Mouse (Mus musculus): ENCODE results near the gene Fmnl2.

The Fmnl2 gene

DNA sequence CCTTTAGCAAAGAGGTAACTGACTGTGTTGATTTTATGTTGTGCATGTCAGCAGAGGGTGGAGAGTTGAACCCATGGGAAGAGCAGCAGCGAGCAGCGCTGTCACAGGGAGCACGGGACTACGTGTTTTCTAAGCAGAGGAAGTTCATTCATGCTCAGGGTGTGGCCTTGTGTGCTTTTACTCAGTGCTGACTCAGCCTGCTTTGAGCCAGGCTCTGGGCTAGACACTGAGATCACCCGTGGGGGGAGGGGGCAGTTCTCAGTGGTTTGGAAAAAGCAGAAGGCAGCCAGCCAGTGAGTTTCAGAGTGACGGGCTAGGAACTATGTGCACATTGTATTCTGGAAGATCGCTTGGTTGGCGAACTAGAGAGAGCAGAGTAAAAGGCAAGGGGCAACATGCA is 97.4 kb downstream of the Fmnl2 start:
- peak; percentile 39 for DNase-seq (ENCODE audit: low read depth, low spot score)

- DNase-seq (ENCODE audit: low read depth, low spot score), result no peak
Measured at GRCm38 (mm10) chr2:52955831-52956230, 98.2 kb downstream of the Fmnl2 start.

DNA sequence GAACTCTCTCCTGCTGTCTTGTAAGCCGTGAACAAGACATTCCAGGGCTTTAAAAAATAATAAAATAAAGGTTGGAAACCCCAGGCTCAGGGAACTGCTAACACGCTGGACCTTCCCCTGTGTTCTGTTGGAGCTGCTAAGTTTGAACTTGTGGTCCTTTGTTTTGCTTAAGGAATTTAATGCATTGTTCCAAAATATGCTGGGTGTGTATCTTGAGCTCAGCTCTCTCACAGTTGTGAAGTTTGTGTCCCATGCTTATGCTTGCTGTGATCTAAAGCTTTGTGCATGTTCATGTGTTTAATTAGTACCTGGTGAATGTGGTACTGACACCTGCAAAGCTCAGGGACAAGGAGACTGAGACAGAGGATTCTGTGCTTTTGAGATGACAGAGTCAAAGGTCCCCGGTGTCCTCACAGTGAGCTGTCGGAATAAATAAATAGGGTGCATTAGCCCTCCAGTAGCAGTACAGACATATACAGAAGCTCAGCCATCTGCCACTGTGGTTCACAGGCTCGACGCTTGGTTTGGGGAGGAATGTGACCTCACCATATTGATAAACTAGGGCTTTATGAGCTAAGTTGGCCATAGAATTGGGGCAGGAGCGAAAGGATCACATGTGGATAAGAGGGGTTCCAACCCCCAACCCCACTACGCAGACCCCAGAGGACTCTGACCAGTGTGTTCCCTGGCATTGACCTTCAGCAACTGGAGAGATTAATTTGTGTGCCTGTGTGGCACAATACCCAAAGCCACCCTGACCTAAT is 100.3 kb downstream of the Fmnl2 start:
- no peak for DNase-seq (ENCODE audit: low read depth, low spot score)

DNA sequence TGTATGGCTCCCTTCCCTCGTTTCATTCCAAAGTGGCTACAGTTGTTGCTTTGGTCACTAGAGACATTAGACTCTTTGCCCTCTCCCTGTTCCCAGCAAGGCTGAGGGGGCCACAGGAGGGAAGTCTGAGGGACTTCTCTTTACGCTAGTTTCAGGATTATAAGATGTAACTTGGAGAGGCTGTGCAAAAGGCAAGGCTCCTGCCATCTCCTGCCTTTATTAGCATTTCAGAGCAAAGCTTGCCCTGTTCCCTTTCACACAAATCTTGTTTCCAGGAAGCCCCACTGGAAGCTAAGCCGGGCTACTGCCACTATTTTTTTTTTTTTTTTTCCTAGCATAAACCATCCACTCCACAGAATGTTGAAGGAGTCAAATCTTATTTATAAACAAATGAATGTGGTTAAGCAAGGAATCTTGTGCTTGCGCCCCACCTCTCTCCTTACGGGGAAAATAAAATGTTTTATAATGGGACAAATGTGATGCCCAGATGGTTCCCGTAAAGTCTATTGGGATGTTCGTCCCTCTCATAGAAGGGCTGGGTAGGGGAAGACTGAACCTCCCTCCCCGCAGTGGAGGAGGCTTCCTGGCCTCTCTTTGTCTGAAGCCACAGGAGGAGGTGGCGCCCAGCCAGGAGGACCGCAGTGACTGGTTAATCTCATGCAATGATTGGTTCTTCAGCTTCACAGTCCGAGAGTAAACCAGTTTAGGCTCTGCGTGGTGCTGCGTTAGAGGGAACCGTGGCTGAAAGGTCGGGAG is 101.1 kb downstream of the Fmnl2 start:
- DNase-seq (ENCODE audit: low read depth, low spot score), result no peak

DNA sequence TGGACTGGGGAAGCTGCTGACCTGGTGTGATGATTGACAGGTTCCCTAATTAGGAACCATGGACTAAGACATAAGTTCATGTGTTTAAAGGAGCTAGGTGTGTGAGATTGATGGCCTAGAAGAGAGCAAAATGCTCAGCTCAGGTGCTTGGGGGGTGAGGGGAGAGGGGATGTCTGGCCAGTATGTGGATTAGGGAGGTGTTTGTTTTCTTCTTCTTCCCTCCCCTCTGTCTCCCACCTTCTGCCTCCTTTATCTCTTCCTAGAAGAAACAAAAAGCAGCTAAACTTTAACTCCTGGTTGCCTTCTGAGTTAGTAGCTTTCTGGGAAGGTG is 101.6 kb downstream of the Fmnl2 start:
- no peak for DNase-seq (ENCODE audit: low read depth, low spot score)

DNA sequence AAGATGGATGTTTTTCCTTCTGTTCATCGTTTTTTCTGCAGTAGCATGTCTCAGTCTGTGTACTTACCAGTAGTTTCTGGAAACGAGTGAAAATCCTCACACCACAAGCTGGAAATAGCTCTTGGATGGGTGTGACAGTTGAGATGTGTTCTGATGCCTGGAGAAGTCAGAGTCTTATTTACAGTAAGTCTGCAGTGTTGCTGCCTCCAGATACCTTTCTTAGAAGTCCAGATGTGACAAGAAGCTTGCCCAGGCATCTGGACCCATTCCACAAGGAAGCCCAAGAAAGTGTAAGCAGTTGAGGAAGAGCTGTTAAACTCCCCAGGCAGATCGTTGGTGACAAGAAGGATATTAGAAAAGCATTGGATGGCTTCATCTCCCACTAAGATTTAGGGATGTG is 102.3 kb downstream of the Fmnl2 start:
- no peak for DNase-seq (ENCODE audit: low read depth, low spot score)

DNA sequence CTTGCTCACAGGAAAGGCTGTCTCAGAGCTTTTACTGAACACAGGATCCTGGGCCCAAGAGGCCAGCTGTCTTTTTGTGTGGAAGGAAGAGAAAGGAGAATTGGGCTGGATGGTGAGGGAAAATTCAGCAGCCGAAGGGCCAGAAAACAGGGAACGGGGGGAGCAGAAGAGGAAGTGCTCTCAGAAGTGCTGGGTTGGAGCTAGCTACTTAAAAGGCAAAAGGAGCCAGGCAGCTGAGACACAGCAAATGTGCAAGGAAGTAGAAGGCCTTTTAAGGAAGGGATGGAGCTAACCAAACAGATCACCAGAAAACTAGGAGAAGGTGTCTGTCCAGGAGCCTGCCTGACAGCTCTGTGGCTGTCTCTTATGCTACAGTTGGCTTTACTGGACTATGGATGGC is 103.0 kb downstream of the Fmnl2 start:
- DNase-seq (ENCODE audit: low read depth, low spot score), result no peak

- DNase-seq (ENCODE audit: low read depth, low spot score), result no peak
Measured at GRCm38 (mm10) chr2:52963439-52963838, 105.8 kb downstream of the Fmnl2 start.

DNA sequence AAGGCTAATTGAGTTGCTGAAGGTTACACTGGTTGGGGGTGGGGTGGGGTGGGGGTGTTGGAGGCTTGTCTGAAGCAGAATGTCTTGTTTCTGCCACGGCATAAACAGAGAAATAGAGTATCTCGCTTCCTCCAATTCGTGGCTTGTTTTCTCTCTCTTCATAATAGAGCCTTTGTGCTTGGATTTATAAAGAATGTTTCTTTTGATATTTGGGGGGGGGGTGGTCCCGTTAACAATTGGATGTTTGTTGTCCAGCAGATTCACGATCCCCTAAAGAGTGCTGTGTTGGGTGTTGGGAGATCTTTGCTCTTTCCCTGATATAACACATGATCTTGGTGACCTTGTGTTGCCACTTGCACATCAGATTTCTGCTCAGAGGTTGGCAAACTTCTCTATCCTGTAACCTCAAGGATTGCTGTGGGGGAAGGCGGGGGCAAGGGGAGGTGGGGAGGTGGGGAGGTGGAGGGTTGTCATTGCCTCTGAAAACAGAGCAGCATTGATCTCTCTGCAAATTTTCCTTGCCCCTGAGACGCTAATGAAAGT is 106.8 kb downstream of the Fmnl2 start:
- no peak for DNase-seq (ENCODE audit: low read depth, low spot score)

- no peak for DNase-seq (ENCODE audit: low read depth, low spot score)
Measured at GRCm38 (mm10) chr2:52966227-52966626, 108.6 kb downstream of the Fmnl2 start.

DNA sequence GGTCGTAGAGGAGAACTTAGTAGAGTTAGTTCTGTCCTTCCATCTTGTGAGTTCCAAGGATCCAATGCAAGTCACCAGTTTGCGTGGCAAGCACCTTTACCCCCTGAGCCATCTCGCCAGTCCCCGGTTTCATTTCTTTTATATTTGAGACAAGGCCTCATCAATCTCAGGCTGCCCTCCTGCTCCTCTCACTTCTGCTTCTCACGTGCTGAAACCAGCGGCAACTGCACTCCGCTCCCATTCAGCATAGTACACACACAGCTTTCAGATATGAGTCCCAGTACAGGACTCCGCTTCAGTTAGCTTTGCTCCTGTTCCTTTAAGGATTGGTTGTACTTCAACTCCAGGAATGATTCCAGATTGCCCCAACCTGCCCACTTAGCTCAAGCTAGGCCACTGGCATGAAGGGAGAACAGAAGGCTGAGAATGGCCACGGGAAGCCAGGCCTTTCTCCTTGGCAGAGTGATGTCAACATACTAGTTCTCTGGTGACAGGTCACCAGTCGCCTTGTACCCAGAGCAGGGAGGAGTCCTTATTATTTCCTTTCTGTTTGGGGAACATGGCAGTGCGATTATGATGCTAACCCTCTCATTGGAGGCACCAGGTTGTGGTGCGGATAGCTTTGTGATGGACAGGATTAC is 109.3 kb downstream of the Fmnl2 start:
- no peak for DNase-seq (ENCODE audit: low read depth, low spot score)

GRCm38 (mm10) chr2:52967461-52967823 is 109.8 kb downstream of the Fmnl2 start:
- no peak for DNase-seq (ENCODE audit: low read depth, low spot score)

GRCm38 (mm10) chr2:52968884-52969283 is 111.2 kb downstream of the Fmnl2 start:
- no peak for DNase-seq (ENCODE audit: low read depth, low spot score)

GRCm38 (mm10) chr2:52974056-52974455 is 116.4 kb downstream of the Fmnl2 start:
- DNase-seq (ENCODE audit: low read depth, low spot score), result no peak

DNA sequence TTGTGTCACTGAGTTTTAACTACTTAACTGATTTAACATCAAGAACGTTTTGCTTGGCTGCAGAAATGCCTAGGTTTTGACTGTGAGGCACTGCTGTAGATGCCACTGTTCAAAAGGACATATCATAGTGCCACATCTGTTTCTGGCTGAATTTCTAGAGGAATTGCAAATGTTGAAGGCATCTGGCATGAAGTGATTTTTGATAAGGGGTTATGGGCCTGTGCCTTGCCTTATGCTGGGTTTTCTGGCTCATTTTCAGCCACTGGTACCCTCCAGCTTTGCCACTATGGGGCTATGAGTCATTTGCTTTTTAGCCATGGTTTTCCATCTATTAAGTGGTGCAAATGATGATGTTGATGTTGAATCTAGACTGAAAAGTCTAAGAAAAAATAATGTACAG is 117.1 kb downstream of the Fmnl2 start:
- no peak for DNase-seq (ENCODE audit: low read depth, low spot score)

DNA sequence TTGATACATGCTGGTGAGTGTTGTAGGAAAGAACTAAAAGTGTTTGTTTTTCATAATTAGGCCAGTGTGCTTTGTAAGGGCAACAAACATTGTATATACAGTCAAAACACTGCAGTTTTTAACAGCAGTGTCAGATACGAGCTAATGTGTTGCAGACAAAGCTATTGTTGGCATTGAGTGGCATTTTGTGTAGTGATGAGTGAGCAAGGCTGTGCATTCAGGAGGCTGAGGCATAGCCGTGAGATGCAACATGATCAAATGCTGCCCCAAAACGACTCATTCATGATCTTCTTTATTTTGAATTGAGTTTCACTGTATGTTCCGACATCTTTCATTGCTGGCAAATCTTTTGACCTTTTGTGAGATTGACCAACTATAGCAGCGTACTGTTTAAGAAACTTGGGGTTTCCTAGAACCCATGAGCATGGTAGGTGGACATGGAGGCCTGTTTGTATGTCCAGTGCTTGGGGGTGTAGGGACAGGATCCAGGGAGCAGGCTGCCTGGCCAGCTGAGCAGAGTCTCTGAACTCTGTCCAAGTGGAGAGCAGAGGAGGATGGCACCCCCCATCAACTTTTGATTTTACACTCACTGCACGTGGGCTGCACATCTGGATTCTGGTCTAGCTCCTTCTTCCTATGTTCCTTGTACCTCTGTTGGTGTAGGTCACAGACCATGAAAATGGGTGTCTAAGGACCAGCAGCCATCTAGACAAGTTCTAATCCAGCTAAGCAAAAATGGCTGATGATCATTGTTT is 120.4 kb downstream of the Fmnl2 start:
- DNase-seq (ENCODE audit: low read depth, low spot score), result no peak

DNA sequence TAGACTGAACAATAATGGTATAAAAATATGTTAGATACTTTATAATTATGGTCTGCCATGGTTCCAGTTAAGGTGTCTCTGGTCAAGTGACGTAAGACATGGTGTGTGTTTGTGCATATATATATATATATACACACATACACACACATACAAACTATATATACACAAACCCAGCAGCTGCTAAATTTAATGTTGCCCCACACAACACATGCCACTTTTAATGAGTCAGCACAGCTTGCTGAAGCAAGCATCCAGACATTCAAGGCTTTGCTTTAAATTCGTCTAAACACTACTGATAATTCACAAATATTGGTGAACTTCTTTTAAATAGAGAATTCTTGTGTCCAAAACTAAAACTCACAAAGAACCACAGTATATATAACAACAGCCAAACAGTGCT is 121.1 kb downstream of the Fmnl2 start:
- no peak for DNase-seq (ENCODE audit: low read depth, low spot score)

DNA sequence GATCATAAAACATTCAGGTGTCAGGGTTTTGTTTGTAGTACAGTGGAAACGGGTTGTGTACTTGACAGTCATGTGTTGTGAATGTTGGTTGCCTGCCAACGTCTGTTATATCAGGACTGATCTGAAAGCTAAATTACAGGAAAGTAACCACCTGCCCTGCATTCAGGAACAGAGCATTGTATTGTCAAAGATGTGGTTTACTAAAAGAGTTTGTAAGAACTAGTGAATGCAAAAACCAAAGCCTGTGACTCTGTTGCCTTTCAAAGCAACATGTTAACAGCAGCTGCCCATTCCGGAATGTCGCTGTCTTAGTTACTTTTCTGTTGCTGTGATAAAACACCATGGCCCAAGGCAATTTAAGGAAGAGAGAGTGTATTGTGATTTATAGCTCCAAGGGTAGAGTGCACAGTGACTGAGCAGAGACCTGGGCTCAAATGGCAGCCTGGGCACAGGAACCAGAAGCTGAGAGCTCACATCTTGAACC is 121.7 kb downstream of the Fmnl2 start:
- DNase-seq (ENCODE audit: low read depth, low spot score), result peak; percentile 39

GRCm38 (mm10) chr2:52981126-52981525 is 123.5 kb downstream of the Fmnl2 start:
- no peak for DNase-seq (ENCODE audit: low read depth, low spot score)

- no peak for DNase-seq (ENCODE audit: low read depth, low spot score)
Measured at GRCm38 (mm10) chr2:52981595-52981994, 123.9 kb downstream of the Fmnl2 start.

DNA sequence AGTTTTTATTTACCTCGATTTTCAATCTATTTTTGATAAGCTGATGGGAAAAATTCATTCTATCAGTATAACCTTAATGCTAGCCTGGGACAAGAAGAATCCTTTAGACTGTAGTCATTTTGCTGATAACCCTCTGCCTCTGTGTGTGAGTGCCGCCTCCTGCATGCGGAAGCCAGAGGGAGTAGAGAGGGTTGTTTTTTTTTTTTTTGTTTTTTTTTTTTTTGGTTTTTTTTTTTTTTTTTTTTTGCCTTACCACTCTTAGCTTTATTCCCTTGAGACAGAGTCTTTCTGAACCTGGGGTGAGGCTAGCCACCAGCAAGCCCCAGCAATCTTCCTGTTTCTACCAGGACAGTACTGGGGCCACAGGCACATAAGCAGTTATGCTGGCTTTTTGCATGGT is 124.8 kb downstream of the Fmnl2 start:
- no peak for DNase-seq (ENCODE audit: low read depth, low spot score)

- no peak for DNase-seq (ENCODE audit: low read depth, low spot score)
Measured at GRCm38 (mm10) chr2:52984556-52984955, 126.9 kb downstream of the Fmnl2 start.

Data from CD4-positive helper T cell, adult 2 months (primary cell).